Mouse (Mus musculus) kidney, postnatal 4 days (tissue): ENCODE results near the gene Dnaaf5.

ENCODE experiments used
- DNase-seq, 2 experiments: peaks; one replicate each; pipeline ENCODE4 v3.0.0; 2021; ENCODE audit warnings: mixed read lengths in 2 of 2

Gene Dnaaf5

DNA sequence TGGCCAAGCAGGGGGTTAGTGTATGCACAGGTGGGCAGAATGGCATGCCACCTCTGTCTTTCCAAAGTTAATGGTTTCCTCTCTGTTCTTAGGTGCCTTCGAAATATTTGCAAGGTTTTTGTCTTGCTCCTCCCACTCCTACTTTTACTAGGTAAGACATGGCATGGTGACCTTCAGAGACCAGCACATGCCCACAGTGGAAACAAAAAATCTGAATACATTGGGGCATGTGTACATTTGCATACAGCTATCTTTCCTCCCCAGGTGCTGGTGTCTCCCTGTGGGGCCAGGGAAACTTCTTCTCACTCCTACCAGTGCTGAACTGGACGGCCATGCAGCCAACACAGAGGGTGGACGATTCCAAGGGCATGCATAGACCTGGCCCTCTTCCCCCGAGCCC lies 84.4 kb downstream of the Dnaaf5 start:
- DNase-seq, result no peak
